Mouse (Mus musculus): ENCODE measurements at regions not wholly inside any gene's neighbourhood (a gene's known extent, or its start where the extent isn't known, plus 50 kb on each side); places are given as distances from the start of the nearest gene placed in this dataset.

GRCm38 (mm10) chr4:125898631-125899348 lies 125.6 kb upstream of the Csf3r start:
- TF ChIP-seq CTCF (IDR thresholded peaks at IDR 0.05; ENCODE audit: extremely low read depth, insufficient read length, insufficient replicate concordance, low read depth, low read length) = no peak
- TF ChIP-seq POLR2A (IDR thresholded peaks at IDR 0.05; ENCODE audit: low read depth, low read length) = no peak

Measured in small intestine, adult 2 months (tissue).